Mouse (Mus musculus): ENCODE measurements around the gene Gm6370.
"Not testable (repeated sequence)": the region's sequence is repeated elsewhere in the genome, so short reads cannot be mapped to it uniquely, and the experiment has no call there.

Gene Gm6370

GRCm38 (mm10) chr5:146491063-146491462 lies at the start of gene Gm6370:
Gene Gm6370 (plus strand): TSS chr5:146491363.
- DNase-seq, result not testable (repeated sequence)

DNA sequence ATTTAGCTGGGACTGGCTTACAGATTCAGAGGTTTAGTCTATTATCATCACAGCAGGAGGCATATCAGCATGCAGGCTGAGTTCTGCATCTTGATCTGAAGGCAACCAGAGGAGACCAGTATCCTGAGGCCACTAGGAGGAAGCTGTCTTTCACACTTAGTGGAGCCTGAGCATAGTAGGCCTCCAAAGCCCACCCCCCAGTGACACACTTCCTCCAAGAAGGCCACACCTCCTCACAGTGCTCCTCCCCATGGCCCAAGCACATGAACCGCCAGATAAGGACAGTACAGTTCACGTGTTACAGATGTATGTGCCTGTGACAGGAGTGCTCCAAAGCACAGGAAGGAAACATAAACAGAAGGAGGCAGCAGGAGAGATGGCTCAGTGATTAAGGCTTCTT lies 48.4 kb upstream of the Gm6370 start:
- DNase-seq, result no peak

DNA sequence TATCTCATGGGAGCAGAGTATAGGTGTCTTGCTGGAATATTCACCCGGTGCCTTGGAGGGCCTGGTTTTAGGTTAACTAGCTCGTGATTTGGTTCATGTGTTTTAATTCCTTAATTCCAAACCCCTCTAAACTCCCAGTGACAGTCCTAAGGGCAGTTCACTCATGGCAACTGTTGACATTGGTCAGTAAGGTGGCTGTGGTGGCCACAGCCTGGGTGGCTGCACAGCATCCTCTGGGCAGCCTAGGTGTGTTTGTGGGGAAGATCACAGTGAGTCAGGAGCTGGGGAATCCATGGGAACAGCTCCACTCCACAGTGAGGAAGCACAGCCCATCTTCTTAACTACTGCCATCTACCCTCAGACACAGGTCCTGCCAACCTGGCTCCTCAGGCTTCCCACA lies 44.5 kb upstream of the Gm6370 start:
- no peak for DNase-seq

- DNase-seq, result no peak
These were observed 39.4 kb upstream of the Gm6370 start for GRCm38 (mm10) chr5:146451592-146452254.

DNA sequence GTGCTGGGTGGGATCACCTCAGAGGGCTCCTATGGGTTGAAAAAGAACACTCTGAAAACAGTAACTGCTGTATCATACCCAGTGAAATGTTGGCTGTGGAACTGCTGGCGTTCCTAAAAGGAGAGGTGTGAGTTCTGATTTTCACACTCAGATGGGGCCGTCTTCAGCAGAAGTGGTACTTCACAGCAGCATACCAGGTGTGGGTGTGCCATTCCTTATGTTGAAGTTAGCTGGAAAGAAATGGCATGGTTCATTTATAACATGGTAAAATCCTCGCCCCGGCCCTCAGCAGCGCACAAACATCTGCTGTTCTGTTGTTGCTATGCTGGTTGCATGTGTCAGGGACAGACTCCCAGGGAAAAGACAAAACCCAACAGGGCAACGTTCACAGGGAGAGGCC lies 37.6 kb upstream of the Gm6370 start:
- no peak for DNase-seq

DNA sequence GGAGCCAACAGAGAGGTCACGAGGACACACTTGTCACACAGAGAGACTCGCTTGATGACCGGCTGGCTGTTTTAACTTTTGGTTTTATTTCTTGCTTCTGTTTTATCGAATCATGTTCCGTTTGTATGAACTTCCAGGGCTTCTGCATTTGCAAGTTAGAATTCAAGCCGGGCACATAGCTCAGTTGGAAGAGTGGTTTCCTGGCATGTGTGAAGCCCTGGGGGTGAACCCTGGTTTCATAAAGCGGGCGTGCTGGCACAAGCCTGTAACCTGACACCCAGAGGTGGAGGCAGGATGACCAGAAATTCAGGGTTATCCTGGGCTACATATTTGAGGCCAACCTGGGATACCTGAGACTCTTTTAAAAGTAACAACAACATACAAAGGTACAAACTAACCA lies 29.6 kb upstream of the Gm6370 start:
- no peak for DNase-seq

DNA sequence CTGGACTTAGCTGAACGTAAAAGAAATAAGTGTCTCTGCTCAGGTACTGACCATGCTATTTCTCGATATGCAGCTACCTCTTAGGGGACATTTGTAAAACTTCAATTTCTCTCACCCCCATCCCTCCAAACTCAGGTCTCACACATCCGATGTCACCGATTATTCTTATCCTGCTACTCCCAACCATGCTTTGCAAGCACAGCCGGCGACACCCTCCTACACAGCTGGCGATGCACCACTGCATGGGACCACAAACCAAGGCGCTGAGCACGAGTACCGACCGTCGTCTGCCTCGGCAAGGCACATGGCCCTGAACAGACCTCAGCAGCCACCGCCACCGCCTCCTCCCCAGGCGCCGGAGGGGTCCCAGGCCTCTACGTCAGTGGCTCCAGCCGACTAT lies 24.5 kb upstream of the Gm6370 start:
- no peak for DNase-seq

DNA sequence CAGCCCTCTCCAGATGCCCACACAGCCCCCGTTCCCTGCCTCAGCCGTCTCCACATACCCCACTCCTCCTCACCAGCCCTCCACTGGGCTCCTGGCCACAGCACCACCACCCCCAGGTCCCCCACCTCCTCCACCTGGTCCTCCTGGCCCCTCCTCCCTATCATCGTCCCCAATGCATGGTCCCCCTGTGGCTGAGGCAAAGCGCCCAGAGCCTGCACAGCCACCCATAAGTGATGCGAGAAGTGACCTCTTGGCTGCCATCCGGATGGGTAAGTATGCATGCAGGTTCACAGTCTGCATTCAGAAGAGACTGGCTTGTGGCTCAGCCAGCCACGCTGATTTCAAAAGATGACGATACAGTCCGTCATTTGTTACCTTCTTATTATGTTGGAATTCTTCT lies 22.9 kb upstream of the Gm6370 start:
- no peak for DNase-seq

- DNase-seq, result no peak
These were observed 20.3 kb upstream of the Gm6370 start for GRCm38 (mm10) chr5:146470821-146471220.

DNA sequence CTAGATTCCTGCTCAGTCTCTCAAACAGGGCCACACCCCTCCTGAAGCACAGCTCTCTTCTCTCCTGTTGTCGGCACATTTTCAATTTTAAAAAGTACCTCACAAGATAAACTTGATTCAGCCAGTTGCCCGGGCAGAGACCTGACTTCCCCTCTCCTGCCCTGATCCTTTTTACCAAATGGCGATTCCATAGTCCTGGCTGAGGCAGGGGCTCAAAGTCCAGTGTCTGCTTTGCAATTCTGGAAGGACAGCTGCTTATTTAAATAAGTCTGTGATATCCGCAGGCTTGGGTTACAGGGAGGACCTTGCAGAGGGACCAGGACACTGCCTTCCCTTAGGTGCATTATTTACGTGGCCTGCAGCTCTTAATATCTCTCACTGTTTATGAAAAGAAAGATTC lies 19.9 kb upstream of the Gm6370 start:
- DNase-seq, result no peak

DNA sequence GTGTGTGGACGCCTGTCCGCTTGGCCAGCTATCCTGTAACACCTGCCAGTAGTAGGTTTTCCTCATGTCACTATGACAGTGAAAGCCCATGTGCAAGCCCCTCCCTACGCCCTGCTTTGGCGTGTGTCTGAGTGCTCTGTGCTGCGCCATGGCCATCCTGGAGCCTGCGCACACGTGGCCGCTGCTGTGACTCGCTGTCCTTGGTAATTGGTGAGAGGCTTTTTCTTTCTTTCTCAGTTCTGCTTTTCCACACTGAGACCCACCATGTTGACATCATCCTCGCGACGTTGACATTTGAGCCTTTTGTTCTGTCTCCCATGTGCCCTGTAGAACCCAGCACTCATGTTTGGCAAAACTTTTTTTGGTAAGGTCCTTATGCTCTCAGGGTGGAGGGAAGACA lies 19.3 kb upstream of the Gm6370 start:
- no peak for DNase-seq

DNA sequence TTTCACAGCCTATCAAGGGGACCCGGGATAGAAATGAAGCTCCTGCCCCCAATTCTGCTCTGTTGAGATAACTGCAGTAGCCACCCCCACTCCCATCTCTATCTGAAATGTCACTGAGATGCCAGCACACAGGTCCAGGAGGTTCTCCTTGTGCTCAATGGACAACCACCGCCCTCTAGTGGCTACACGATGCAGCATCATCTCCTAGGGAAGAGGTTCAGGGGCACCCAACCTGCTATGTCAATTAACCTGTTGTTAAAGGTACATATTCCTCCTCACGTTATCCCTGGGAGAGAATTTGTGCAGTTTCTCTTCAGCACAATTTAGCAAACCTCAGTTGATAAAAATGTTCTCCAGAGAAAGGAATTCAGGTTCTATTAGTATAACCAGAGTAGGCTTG lies 11.6 kb upstream of the Gm6370 start:
- peak in 1 of 2 experiments; percentile 8 for DNase-seq

DNA sequence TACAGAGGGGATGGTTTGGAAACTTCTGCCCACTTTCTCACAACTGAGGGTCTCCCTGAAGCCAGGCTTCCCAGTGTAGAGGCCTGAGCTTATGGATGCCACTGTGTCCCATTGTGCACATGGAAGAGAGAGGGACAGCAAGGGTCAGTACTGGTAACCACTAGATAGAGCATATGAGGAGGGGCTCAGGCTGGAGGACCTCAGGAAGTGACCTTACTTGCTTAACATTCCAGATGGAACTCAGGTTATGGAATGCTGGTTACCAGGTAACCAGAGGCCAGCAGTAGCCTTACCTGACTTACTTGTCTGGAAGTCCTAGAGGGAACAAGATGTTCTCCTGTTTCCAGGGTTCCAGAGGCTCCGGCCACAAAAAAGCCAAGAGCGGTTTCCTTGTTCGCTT lies 9.5 kb upstream of the Gm6370 start, which contains the start of gene Gm6408:
TSS of gene Gm6408 (plus strand) at position 301 of the 400 bp plus-strand sequence.
- DNase-seq, result not testable (repeated sequence)

- DNase-seq, result peak; percentile 19 to 23
These were observed 2.2 kb upstream of the Gm6370 start for GRCm38 (mm10) chr5:146488959-146489358.

- not testable (repeated sequence) for DNase-seq
These were observed 10.9 kb downstream of the Gm6370 start, which contains the start of gene 4930449I24Rik for GRCm38 (mm10) chr5:146502099-146502498. Gene 4930449I24Rik (plus strand): TSS chr5:146502399.

DNA sequence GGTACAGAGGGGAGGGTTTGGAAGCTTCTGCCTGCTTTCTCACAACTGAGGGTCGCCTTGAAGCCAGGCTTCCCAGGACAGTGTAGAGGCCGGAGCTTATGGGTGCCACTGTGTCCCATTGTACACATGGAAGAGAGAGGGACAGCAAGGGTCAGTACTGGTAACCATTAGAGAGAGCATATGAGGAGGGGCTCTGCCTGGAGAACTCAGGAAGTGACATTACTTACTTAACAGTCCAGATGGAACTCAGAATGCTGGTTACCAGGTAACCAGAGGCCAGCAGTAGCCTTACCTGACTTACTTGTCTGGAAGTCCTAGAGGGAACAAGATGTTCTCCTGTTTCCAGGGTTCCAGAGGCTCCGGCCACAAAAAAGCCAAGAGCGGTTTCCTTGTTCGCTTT lies 22.7 kb downstream of the Gm6370 start, which contains the start of gene Gm3402:
TSS of gene Gm3402 (plus strand) at position 301 of the 400 bp plus-strand sequence.
- not testable (repeated sequence) for DNase-seq

GRCm38 (mm10) chr5:146525501-146525900 lies 34.3 kb downstream of the Gm6370 start, which contains the start of gene Gm3404:
Gene Gm3404 (plus strand): TSS chr5:146525801.
- DNase-seq, result not testable (repeated sequence)

GRCm38 (mm10) chr5:146537347-146537746 lies 46.2 kb downstream of the Gm6370 start, which contains the start of gene Gm3409:
Gene Gm3409 (plus strand): TSS chr5:146537647.
- DNase-seq, result not testable (repeated sequence)

All from thymus, postnatal 36 days (tissue).